Mouse (Mus musculus) intestine, embryonic 15.5 days (tissue): ENCODE measurements at regions not wholly inside any gene's neighbourhood (a gene's known extent, or its start where the extent isn't known, plus 50 kb on each side); places are given as distances from the start of the nearest gene placed in this dataset.

Experiments used
- ATAC-seq: fragments of 200-750 bp; cut with Nextera tagmentation; 2 replicates; pipeline ENCODE4 v1.8.0; 2017; ENCODE audit warnings: moderate TSS enrichment, moderate library complexity
- H3K27ac ChIP-seq: fragments of 300-500 bp; sonication (generic); 2 replicates; pipeline ENCODE4 v1.5.1; 2015; ENCODE audit warnings: mild to moderate bottlenecking, inconsistent platforms
- H3K27me3 ChIP-seq: fragments of 300-500 bp; sonication (generic); replicated peaks from 2 replicates; pipeline ENCODE4 v1.6.1; 2015; ENCODE audit warnings: inconsistent platforms
- H3K36me3 ChIP-seq: fragments of 300-500 bp; sonication (generic); 2 replicates; pipeline ENCODE4 v1.6.1; 2015; ENCODE audit warnings: inconsistent platforms
- H3K4me1 ChIP-seq: fragments of 300-500 bp; sonication (generic); replicated peaks from 2 replicates; pipeline ENCODE4 v1.6.1; 2015; ENCODE audit warnings: inconsistent platforms
- H3K4me2 ChIP-seq: fragments of 300-500 bp; sonication (generic); replicated peaks from 2 replicates; pipeline ENCODE4 v1.6.1; 2015; ENCODE audit warnings: mild to moderate bottlenecking, inconsistent platforms
- H3K4me3 ChIP-seq: fragments of 300-500 bp; sonication (generic); replicated peaks from 2 replicates; pipeline ENCODE4 v1.5.1; 2015; ENCODE audit warnings: inconsistent platforms
- H3K9ac ChIP-seq: fragments of 300-500 bp; sonication (generic); 2 replicates; pipeline ENCODE4 v1.6.1; 2015; ENCODE audit warnings: inconsistent platforms
- H3K9me3 ChIP-seq: fragments of 300-500 bp; sonication (generic); 2 replicates; pipeline ENCODE4 v1.6.1; 2016; ENCODE audit warnings: inconsistent platforms
- WGBS: fragments of 180-500 bp; shearing (Covaris S2); methylation state at CpG from one replicate; pipeline ENCODE4 v1.1.7; 2015; 5-methylcytosine and 5-hydroxymethylcytosine counted together

DNA sequence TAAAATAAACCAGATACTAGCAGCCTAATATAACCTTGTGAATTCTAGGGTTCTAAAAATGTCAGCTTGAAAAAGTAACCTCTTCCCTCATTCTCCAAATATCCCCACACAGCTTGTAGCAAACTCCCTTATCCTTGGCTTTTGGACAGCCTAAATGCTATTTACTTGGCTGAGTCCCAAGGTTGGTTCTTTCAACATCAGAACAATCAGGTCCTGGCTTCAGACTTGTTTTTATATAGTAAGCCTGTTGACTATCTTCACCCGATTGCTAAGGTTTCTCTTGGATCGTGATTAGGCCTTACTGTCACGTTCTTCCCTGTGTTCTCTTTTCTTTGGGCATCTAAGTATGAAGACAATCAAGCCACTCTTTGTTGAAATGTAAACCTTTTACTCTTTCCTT lies 174.1 kb upstream of the Avpr1a start:
- Histone ChIP-seq H3K4me1 (no peaks in the 10 kb centered on the region), H3K4me2 (no peak overlapping the region), H3K27me3 (no peaks in the 10 kb centered on the region), H3K4me3 (no peak overlapping the region), H3K36me3 (no peaks in the 10 kb centered on the region), H3K9ac (no peak overlapping the region), H3K9me3 (no peaks in the 10 kb centered on the region), H3K27ac (no peak overlapping the region)
- WGBS = 60% methylated on average over 3 of the region's 3 CpGs
- ATAC-seq = no peak

DNA sequence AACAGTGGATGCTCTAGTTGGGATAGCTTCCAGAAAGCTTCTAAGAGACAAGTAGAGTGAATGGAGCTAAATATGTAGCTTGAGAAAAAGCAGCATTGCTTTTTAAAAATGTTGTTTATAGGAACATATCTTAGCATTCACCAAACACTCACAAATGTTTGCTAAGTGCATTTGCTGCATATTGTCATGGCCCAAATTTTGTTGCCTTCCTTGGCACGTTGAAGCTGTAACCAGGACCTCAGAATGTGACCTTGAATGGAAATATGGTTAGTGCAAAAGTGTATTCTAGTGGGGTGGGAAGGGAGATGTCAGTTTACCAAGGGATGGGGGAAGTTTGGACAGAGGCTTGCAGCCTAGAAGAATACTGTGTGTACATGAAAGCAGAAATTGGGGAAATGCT lies 166.9 kb upstream of the Rxylt1 start:
- Histone ChIP-seq H3K9me3 (no peaks in the 10 kb centered on the region), H3K4me3 (no peak overlapping the region), H3K27me3 (no peaks in the 10 kb centered on the region), H3K36me3 (no peaks in the 10 kb centered on the region), H3K4me2 (no peak overlapping the region), H3K4me1 (no peaks in the 10 kb centered on the region), H3K27ac (no peak overlapping the region), H3K9ac (no peak overlapping the region)
- no peak for ATAC-seq
- 40% methylated on average over 1 of the region's 1 CpGs for WGBS

DNA sequence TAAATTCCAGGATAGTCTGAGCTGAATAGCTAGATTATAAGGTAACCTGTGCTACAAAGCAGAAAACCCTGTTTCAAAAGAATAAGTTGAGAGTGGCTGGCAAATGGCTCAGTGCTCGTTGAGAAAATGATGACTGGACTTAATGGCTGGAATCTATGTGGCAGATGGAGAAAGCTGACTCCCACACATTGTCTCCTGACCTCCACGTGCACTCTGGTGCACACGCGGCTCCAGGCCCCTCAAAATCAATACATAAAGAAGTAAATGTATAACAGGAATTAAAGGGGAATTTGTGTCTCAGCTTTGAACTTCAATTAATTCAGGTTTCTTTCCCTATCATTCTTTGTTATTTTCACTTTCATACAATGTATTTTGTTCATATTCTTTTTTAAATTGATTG lies 162.2 kb upstream of the Rxylt1 start:
- ATAC-seq = no peak
- Histone ChIP-seq H3K4me1 (no peaks in the 10 kb centered on the region), H3K4me2 (no peak overlapping the region), H3K4me3 (no peak overlapping the region), H3K9ac (no peak overlapping the region), H3K9me3 (no peaks in the 10 kb centered on the region), H3K27ac (no peak overlapping the region), H3K27me3 (no peaks in the 10 kb centered on the region), H3K36me3 (no peaks in the 10 kb centered on the region)
- WGBS = 34% methylated on average over 4 of the region's 4 CpGs

DNA sequence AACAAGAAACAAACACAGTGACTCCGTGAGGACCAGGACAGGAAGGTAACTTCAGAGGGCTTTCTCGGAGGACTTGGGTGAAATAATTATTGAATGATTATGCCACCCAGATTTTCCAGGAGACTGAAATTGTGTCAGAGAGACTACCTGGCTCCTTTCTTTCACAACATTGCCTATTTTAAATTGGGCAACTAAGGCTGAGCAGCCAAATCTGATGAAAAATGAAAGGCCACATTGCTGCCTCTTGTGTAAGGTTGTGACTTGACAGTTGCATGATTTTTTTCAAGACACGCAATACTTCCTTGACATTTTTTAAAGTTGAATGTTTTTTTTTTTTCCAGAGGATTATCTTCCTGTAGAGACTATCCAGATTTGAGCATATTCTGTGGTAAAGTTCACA lies 161.5 kb upstream of the Rxylt1 start:
- H3K9ac ChIP-seq = no peak overlapping the region
- H3K4me2 ChIP-seq = no peak overlapping the region
- no peak overlapping the region for H3K27ac ChIP-seq
- no peaks in the 10 kb centered on the region for H3K36me3 ChIP-seq
- no peak for ATAC-seq
- no peak overlapping the region for H3K4me3 ChIP-seq
- H3K27me3 ChIP-seq = no peaks in the 10 kb centered on the region
- 83% methylated on average over 3 of the region's 3 CpGs for WGBS
- H3K9me3 ChIP-seq = no peaks in the 10 kb centered on the region
- H3K4me1 ChIP-seq = no peaks in the 10 kb centered on the region

DNA sequence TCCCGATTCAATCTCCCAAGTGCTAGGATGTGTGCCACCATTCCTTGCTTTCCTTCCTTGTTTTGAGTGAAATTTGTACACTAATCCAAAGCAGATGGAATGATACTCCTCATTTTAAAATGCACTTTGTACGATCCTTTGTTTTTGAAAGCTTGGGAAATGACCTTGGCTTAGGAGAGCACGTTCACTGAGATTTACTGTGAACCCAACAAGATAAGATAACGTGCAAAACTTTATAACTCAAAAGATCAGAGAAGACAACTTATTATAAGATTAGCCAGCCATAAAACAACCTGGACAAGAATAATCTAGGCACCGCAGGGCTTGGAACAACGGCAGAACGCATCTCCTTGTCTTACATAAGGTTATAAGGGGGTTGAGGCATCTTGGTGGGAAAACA lies 134.6 kb upstream of the Rxylt1 start:
- Histone ChIP-seq H3K36me3 (no peaks in the 10 kb centered on the region), H3K27ac (no peak overlapping the region), H3K4me2 (no peak overlapping the region), H3K9ac (no peak overlapping the region), H3K4me1 (peaks cover 5% of the 10 kb centered on the region), H3K4me3 (no peak overlapping the region), H3K27me3 (no peaks in the 10 kb centered on the region), H3K9me3 (no peaks in the 10 kb centered on the region)
- 56% methylated on average over 7 of the region's 7 CpGs for WGBS
- ATAC-seq = peak; percentile 65

DNA sequence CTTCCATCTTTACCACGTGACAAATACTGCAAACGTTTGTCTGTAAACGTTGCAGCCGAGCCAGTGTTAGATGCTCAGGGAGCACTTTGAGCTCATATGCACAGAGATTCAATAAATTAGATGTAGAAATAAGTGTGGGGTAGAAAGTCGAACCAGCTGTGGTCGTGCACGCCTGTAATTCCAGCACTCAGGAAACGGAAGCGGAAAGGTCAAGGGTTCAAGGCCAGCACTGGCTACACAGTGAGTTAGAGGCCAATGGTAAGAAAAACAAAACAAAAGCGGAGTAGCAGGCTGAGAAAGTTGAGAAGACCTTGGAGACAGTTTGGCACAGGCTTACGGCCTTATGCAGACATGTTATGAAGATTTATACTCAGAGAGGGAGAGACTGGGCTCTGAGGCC lies 133.6 kb upstream of the Rxylt1 start:
- no peak overlapping the region for H3K27ac ChIP-seq
- 26% methylated on average over 11 of the region's 11 CpGs for WGBS

DNA sequence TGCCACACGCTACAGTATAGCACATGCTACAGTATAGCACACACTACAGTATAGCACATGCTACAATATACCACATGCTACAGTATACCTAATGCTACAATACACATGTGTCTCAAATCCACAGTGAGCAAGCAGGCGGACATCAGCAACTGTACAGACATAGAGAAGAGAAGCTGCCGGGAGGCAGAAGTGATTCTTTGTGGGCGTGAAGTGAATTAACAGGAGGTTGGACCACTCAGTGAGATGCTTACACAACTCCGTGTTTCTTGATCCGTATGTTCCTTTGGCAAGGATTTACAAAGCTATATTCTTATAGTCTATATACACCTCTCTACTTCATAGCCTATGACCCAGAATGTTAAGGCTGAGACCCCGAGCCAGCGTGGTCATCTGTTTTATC lies 128.5 kb upstream of the Rxylt1 start:
- Histone ChIP-seq H3K4me3 (no peak overlapping the region), H3K4me1 (peaks cover 2% of the 10 kb centered on the region), H3K36me3 (no peaks in the 10 kb centered on the region), H3K27ac (no peak overlapping the region), H3K4me2 (no peak overlapping the region), H3K9me3 (no peaks in the 10 kb centered on the region), H3K27me3 (no peaks in the 10 kb centered on the region), H3K9ac (no peak overlapping the region)
- ATAC-seq = no peak
- 93% methylated on average over 8 of the region's 8 CpGs for WGBS

More for the DNA sequence above, 133.6 kb upstream of the Rxylt1 start:
- H3K4me2 ChIP-seq = no peak overlapping the region
- no peak overlapping the region for H3K9ac ChIP-seq
- no peaks in the 10 kb centered on the region for H3K9me3 ChIP-seq
- no peak overlapping the region for H3K4me3 ChIP-seq
- ATAC-seq = peak; percentile 69
- H3K27me3 ChIP-seq = no peaks in the 10 kb centered on the region
- no peaks in the 10 kb centered on the region for H3K36me3 ChIP-seq
- peaks cover 5% of the 10 kb centered on the region for H3K4me1 ChIP-seq

DNA sequence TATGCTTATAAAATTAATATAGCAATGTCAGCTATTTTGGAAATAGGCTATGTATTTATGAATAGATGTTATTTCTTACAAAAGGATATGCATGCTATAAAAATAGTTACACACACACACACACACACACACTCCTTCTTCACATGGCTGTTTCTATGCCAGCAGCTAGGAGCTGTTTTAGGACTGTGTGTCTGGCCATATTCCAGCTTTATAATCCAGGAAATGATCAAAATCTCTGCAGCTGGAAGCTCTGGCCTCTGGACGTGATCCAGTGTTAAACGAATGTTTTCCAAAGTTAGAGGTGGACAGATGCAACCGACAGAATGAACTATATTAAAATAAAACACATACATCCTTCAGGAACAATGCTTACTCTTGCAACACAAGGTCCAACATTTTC lies 125.9 kb upstream of the Rxylt1 start:
- Histone ChIP-seq H3K9ac (no peak overlapping the region), H3K4me3 (no peak overlapping the region), H3K9me3 (no peaks in the 10 kb centered on the region), H3K4me1 (no peaks in the 10 kb centered on the region), H3K36me3 (no peaks in the 10 kb centered on the region), H3K27ac (no peak overlapping the region), H3K4me2 (no peak overlapping the region), H3K27me3 (no peaks in the 10 kb centered on the region)
- 39% methylated on average over 3 of the region's 3 CpGs for WGBS
- ATAC-seq = peak; percentile 51; the same call in 1 of the 2 replicates

DNA sequence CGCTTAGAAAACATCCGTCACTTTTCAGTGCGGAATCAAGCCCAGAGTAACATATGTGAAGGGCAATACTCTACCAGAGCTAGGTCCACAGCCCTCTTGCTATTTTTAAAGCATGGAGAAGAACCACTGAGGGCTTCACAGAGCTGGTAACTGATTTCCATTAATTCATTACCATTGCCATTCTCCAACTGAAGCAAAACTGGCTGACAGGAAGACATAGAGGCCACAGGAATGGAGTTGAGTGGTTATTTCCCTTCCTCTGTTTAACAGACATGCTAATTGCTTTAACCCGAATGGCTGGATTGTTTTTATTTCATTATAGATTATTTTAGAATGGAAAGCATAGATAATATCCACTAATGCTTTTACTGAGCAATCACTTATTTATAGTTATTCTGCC lies 120.4 kb upstream of the Rxylt1 start:
- no peak for ATAC-seq

DNA sequence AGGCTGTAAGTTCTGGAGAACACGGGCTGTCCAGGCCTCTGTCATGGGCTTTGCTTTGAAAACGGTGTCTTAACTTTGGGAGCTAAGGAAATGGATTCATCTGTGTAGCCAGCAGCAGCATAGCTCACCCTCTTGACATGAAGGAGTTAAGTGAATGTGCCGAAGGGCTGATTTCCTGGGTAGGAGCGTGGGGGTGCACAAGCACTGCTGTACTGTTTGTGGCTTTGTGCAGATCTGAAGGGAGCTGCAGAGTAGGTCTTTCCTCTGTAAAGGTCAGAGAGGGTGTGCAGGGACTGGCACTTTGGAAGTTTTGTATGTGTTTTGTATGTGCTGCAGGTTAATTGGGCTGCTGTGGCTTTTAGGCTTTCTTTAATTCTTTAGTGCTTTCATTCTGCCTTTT lies 102.6 kb upstream of the Rxylt1 start:
- Histone ChIP-seq H3K9me3 (no peaks in the 10 kb centered on the region), H3K27me3 (no peaks in the 10 kb centered on the region), H3K4me1 (0 out of 2 replicates have a peak, but pooled peaks cover 6% of the 10 kb centered on the region), H3K27ac (no peak overlapping the region), H3K9ac (no peak overlapping the region), H3K4me3 (no peak overlapping the region), H3K36me3 (no peaks in the 10 kb centered on the region), H3K4me2 (no peak overlapping the region)
- 45% methylated on average over 4 of the region's 4 CpGs for WGBS
- ATAC-seq = no peak

More for the DNA sequence above, 120.4 kb upstream of the Rxylt1 start:
- H3K4me1 ChIP-seq = no peaks in the 10 kb centered on the region
- H3K27me3 ChIP-seq = no peaks in the 10 kb centered on the region
- no peaks in the 10 kb centered on the region for H3K36me3 ChIP-seq
- WGBS = 67% methylated on average over 4 of the region's 4 CpGs
- no peak overlapping the region for H3K27ac ChIP-seq
- H3K9ac ChIP-seq = no peak overlapping the region
- H3K9me3 ChIP-seq = no peaks in the 10 kb centered on the region
- H3K4me2 ChIP-seq = no peak overlapping the region
- H3K4me3 ChIP-seq = no peak overlapping the region

DNA sequence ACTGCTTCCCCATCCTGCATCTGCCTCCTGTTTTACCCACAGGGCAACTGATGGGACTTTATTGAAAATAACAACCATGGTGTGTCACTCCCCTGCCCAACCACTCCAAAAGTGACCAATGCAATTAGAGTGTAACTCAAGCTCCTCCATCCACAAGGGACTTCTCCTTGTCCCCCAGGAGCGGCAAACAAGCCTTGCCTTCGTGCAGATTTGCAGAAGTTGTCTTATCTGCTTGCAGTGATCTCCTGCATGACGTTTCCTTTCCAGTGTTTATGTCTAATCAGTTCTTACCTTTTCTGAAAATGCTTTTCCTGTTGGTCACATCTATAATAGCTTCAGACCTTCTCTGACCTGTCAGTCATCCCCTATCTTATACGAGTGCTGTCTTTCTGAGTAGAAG lies 100.5 kb upstream of the Rxylt1 start:
- Histone ChIP-seq H3K4me2 (no peak overlapping the region), H3K9me3 (no peaks in the 10 kb centered on the region), H3K27ac (no peak overlapping the region), H3K9ac (no peak overlapping the region), H3K27me3 (no peaks in the 10 kb centered on the region), H3K4me3 (no peak overlapping the region), H3K36me3 (no peaks in the 10 kb centered on the region), H3K4me1 (0 out of 2 replicates have a peak, but pooled peaks cover 6% of the 10 kb centered on the region)
- 65% methylated on average over 4 of the region's 4 CpGs for WGBS
- no peak for ATAC-seq

DNA sequence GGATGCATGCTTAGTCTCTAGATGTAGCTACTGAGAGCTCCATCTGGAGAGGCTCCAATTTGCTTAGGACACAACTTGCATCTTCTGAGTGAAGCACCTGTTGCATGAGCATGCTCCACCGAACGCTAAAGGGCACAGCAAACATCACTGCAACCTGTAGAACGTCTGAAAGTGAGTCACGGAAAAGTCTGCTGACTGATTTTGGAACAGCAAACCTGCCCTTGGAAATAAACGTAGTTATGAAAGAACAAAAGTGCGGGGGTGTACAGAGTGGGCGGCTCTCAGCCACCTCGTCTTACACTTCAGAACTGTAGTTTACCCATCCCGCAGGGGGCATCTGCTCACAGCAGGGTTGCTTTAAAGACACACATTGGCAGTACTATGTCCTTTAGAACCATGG lies 97.0 kb upstream of the Rxylt1 start:
- Histone ChIP-seq H3K4me1 (no peaks in the 10 kb centered on the region), H3K36me3 (no peaks in the 10 kb centered on the region), H3K9me3 (no peaks in the 10 kb centered on the region), H3K4me2 (no peak overlapping the region), H3K27me3 (no peaks in the 10 kb centered on the region), H3K4me3 (no peak overlapping the region), H3K27ac (no peak overlapping the region), H3K9ac (no peak overlapping the region)
- WGBS = 86% methylated on average over 9 of the region's 9 CpGs
- ATAC-seq = no peak

DNA sequence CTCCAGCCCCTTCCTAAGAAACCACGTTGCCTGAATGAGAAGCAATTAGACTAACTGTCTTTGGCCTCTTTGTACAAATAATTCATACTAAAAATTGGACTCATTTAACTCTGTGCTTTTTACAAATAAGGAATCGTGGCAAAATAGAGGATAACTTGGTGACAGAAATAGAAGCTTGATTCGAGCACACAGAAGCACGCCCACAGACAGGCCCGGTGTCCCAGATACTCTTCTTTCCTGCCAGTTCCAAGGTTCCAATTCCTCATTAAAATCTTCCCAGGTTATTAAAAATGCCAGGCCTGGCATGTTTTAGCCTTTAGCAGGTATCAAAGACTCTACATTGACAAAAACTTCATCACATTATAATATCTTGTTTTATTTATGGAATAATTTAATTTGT lies 96.2 kb upstream of the Rxylt1 start:
- Histone ChIP-seq H3K4me3 (no peak overlapping the region), H3K9me3 (no peaks in the 10 kb centered on the region), H3K4me1 (no peaks in the 10 kb centered on the region), H3K27ac (no peak overlapping the region), H3K9ac (no peak overlapping the region), H3K27me3 (no peaks in the 10 kb centered on the region), H3K36me3 (no peaks in the 10 kb centered on the region), H3K4me2 (no peak overlapping the region)
- 87% methylated on average over 5 of the region's 5 CpGs for WGBS
- no peak for ATAC-seq
